Mouse (Mus musculus): ENCODE measurements around the gene Asb10. TPM values are rescaled to one million over a fixed set of nuclear protein-coding genes. Genes with fewer than 3 reads are reported as not detected.

Asb10 gene
- polyA plus RNA-seq, 1 experiment from 2014 or later, result 0.09 TPM

GRCm38 (mm10) chr5:24539571-24540296, 1.0 kb downstream of the Asb10 start:
- H3K36me3 ChIP-seq (ENCODE audit: control insufficient read depth, insufficient read depth), result no peaks in the 10 kb centered on the region
- no peak for ATAC-seq
- H3K4me2 ChIP-seq (ENCODE audit: low read length), result no peak overlapping the region
- no peak overlapping the region for H3K9ac ChIP-seq (replicated peaks; ENCODE audit: low read depth, low read length)
- no peak overlapping the region for H3K4me3 ChIP-seq (replicated peaks; ENCODE audit: low read length)
- 84% methylated on average over 22 of the region's 22 CpGs for WGBS
- no peaks in the 10 kb centered on the region for H3K9me3 ChIP-seq (ENCODE audit: control insufficient read depth, low read length)
- no peak overlapping the region for H3K27ac ChIP-seq (ENCODE audit: low read length)
- H3K4me1 ChIP-seq (replicated peaks; ENCODE audit: control insufficient read depth, insufficient read depth, low read length), result 0 out of 2 replicates have a peak, but pooled peaks cover 2% of the 10 kb centered on the region
- no peaks in the 10 kb centered on the region for H3K27me3 ChIP-seq (replicated peaks; ENCODE audit: control insufficient read depth, insufficient read depth, low read length)

- Histone ChIP-seq H3K9ac (replicated peaks; ENCODE audit: low read depth, low read length) (no peak overlapping the region), H3K4me1 (replicated peaks; ENCODE audit: control insufficient read depth, insufficient read depth, low read length) (0 out of 2 replicates have a peak, but pooled peaks cover 2% of the 10 kb centered on the region), H3K9me3 (ENCODE audit: control insufficient read depth, low read length) (no peaks in the 10 kb centered on the region), H3K4me2 (ENCODE audit: low read length) (no peak overlapping the region), H3K4me3 (replicated peaks; ENCODE audit: low read length) (no peak overlapping the region), H3K27me3 (replicated peaks; ENCODE audit: control insufficient read depth, insufficient read depth, low read length) (no peaks in the 10 kb centered on the region), H3K36me3 (ENCODE audit: control insufficient read depth, insufficient read depth) (no peaks in the 10 kb centered on the region), H3K27ac (ENCODE audit: low read length) (no peak overlapping the region)
- 64% methylated on average over 16 of the region's 16 CpGs for WGBS
- ATAC-seq, result no peak
Observed at GRCm38 (mm10) chr5:24537618-24538017, 3.2 kb downstream of the Asb10 start.

DNA sequence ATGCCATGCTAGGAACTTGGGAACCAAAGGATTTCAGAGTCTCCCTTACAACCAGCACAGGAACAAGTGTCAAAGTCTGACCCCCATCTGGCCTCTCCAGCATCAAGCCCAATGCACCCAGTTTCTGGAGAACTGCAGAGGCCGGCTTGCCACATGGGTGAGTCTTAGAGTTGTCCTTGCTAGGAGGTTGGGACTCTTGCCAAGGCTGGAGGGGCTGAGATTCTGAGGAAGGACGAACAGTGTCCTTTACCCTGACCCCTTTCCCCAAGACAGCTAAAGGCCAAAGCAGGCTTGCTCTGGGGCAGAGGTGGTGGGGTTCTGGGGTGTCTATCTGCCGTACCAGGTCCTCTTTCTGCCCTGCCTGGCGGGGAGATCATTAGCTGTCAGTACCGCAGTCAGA, 4.3 kb downstream of the Asb10 start:
- 0 out of 2 replicates have a peak, but pooled peaks cover 2% of the 10 kb centered on the region for H3K4me1 ChIP-seq (replicated peaks; ENCODE audit: control insufficient read depth, insufficient read depth, low read length)
- no peak overlapping the region for H3K27ac ChIP-seq (ENCODE audit: low read length)
- no peaks in the 10 kb centered on the region for H3K36me3 ChIP-seq (ENCODE audit: control insufficient read depth, insufficient read depth)
- H3K4me3 ChIP-seq (replicated peaks; ENCODE audit: low read length), result no peak overlapping the region
- H3K27me3 ChIP-seq (replicated peaks; ENCODE audit: control insufficient read depth, insufficient read depth, low read length), result no peaks in the 10 kb centered on the region
- WGBS, result 32% methylated on average over 5 of the region's 5 CpGs
- H3K9me3 ChIP-seq (ENCODE audit: control insufficient read depth, low read length), result no peaks in the 10 kb centered on the region
- H3K4me2 ChIP-seq (ENCODE audit: low read length), result no peak overlapping the region
- ATAC-seq, result no peak
- H3K9ac ChIP-seq (replicated peaks; ENCODE audit: low read depth, low read length), result no peak overlapping the region

GRCm38 (mm10) chr5:24535731-24536130, 5.0 kb downstream of the Asb10 start:
- H3K9me3 ChIP-seq (ENCODE audit: control insufficient read depth, low read length), result no peaks in the 10 kb centered on the region
- WGBS, result 67% methylated on average over 3 of the region's 3 CpGs
- H3K4me2 ChIP-seq (ENCODE audit: low read length), result no peak overlapping the region
- no peak for ATAC-seq
- no peak overlapping the region for H3K27ac ChIP-seq (ENCODE audit: low read length)
- H3K27me3 ChIP-seq (replicated peaks; ENCODE audit: control insufficient read depth, insufficient read depth, low read length), result no peaks in the 10 kb centered on the region
- H3K4me1 ChIP-seq (replicated peaks; ENCODE audit: control insufficient read depth, insufficient read depth, low read length), result 0 out of 2 replicates have a peak, but pooled peaks cover 2% of the 10 kb centered on the region
- H3K36me3 ChIP-seq (ENCODE audit: control insufficient read depth, insufficient read depth), result no peaks in the 10 kb centered on the region
- H3K4me3 ChIP-seq (replicated peaks; ENCODE audit: low read length), result no peak overlapping the region
- no peak overlapping the region for H3K9ac ChIP-seq (replicated peaks; ENCODE audit: low read depth, low read length)

DNA sequence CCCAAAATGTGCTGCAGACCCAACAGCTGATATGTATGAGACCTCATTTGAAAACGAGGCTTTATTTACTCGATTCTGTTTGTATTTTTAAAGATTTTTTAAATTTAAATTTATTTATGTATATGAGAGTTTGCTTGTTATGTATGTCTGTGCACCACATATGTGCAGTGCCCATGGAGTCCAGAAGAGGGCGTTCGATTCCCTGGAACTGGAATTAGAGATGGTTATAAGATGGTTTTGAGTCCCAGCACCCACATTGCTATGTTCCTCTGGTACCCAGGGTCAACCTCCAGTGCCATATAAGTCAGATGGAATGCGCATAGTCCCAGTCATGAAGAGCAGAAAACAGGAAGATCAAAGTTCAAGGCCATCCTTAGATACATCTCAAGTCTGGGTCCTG, 6.5 kb downstream of the Asb10 start:
- no peak overlapping the region for H3K4me3 ChIP-seq (replicated peaks; ENCODE audit: low read length)
- 50% methylated on average over 5 of the region's 5 CpGs for WGBS
- H3K4me2 ChIP-seq (ENCODE audit: low read length), result no peak overlapping the region
- H3K27ac ChIP-seq (ENCODE audit: low read length), result no peak overlapping the region
- no peaks in the 10 kb centered on the region for H3K9me3 ChIP-seq (ENCODE audit: control insufficient read depth, low read length)
- H3K36me3 ChIP-seq (ENCODE audit: control insufficient read depth, insufficient read depth), result no peaks in the 10 kb centered on the region
- H3K4me1 ChIP-seq (replicated peaks; ENCODE audit: control insufficient read depth, insufficient read depth, low read length), result 0 out of 2 replicates have a peak, but pooled peaks cover 2% of the 10 kb centered on the region
- ATAC-seq, result no peak
- no peak overlapping the region for H3K9ac ChIP-seq (replicated peaks; ENCODE audit: low read depth, low read length)
- peaks cover 5% of the 10 kb centered on the region; the same call in 1 of the 2 replicates for H3K27me3 ChIP-seq (replicated peaks; ENCODE audit: control insufficient read depth, insufficient read depth, low read length)

DNA sequence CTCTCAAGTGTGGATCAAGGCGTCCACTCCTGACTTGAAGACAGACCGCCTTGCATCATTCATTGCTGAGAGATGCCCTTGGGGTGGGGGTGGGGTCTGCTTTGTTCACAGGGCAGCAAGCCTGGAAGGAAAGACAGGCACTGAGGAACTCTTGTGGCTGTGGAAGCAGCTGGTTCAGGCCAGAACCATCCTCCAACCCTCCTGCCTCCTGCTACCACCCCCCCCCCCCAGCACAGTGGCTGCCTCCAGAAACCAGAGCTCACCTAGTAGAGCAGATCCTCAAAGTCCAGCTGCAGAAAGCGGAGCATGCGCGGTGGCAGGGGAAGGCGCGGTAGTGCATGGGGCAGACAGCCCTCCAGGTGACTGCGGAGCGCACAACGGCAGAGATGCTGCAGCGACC, 7.4 kb downstream of the Asb10 start:
- Histone ChIP-seq H3K9ac (replicated peaks; ENCODE audit: low read depth, low read length) (no peak overlapping the region), H3K4me3 (replicated peaks; ENCODE audit: low read length) (no peak overlapping the region), H3K9me3 (ENCODE audit: control insufficient read depth, low read length) (no peaks in the 10 kb centered on the region), H3K27ac (ENCODE audit: low read length) (no peak overlapping the region), H3K4me1 (replicated peaks; ENCODE audit: control insufficient read depth, insufficient read depth, low read length) (0 out of 2 replicates have a peak, but pooled peaks cover 2% of the 10 kb centered on the region), H3K36me3 (ENCODE audit: control insufficient read depth, insufficient read depth) (no peaks in the 10 kb centered on the region), H3K4me2 (ENCODE audit: low read length) (no peak overlapping the region), H3K27me3 (replicated peaks; ENCODE audit: control insufficient read depth, insufficient read depth, low read length) (peaks cover 11% of the 10 kb centered on the region)
- 56% methylated on average over 11 of the region's 11 CpGs for WGBS
- ATAC-seq, result no peak

- H3K9ac ChIP-seq (replicated peaks; ENCODE audit: low read depth, low read length), result no peak overlapping the region
- H3K27ac ChIP-seq (ENCODE audit: low read length), result no peak overlapping the region
- no peak overlapping the region for H3K4me3 ChIP-seq (replicated peaks; ENCODE audit: low read length)
- WGBS, result 19% methylated on average over 24 of the region's 24 CpGs
- H3K27me3 ChIP-seq (replicated peaks; ENCODE audit: control insufficient read depth, insufficient read depth, low read length), result peaks cover 28% of the 10 kb centered on the region
- H3K4me2 ChIP-seq (ENCODE audit: low read length), result no peak overlapping the region
- no peaks in the 10 kb centered on the region for H3K9me3 ChIP-seq (ENCODE audit: control insufficient read depth, low read length)
- H3K36me3 ChIP-seq (ENCODE audit: control insufficient read depth, insufficient read depth), result no peaks in the 10 kb centered on the region
- H3K4me1 ChIP-seq (replicated peaks; ENCODE audit: control insufficient read depth, insufficient read depth, low read length), result peaks cover 15% of the 10 kb centered on the region
- ATAC-seq, result peak; percentile 52
Observed at GRCm38 (mm10) chr5:24530042-24530689, 10.6 kb downstream of the Asb10 start.

- Histone ChIP-seq H3K4me1 (replicated peaks; ENCODE audit: control insufficient read depth, insufficient read depth, low read length) (peaks cover 15% of the 10 kb centered on the region), H3K4me3 (replicated peaks; ENCODE audit: low read length) (no peak overlapping the region), H3K27ac (ENCODE audit: low read length) (no peak overlapping the region), H3K36me3 (ENCODE audit: control insufficient read depth, insufficient read depth) (no peaks in the 10 kb centered on the region), H3K9ac (replicated peaks; ENCODE audit: low read depth, low read length) (no peak overlapping the region), H3K9me3 (ENCODE audit: control insufficient read depth, low read length) (no peaks in the 10 kb centered on the region), H3K27me3 (replicated peaks; ENCODE audit: control insufficient read depth, insufficient read depth, low read length) (peaks cover 49% of the 10 kb centered on the region), H3K4me2 (ENCODE audit: low read length) (no peak overlapping the region)
- no peak for ATAC-seq
- WGBS, result 14% methylated on average over 6 of the region's 6 CpGs
Observed at GRCm38 (mm10) chr5:24527780-24528179, 13.0 kb downstream of the Asb10 start.

DNA sequence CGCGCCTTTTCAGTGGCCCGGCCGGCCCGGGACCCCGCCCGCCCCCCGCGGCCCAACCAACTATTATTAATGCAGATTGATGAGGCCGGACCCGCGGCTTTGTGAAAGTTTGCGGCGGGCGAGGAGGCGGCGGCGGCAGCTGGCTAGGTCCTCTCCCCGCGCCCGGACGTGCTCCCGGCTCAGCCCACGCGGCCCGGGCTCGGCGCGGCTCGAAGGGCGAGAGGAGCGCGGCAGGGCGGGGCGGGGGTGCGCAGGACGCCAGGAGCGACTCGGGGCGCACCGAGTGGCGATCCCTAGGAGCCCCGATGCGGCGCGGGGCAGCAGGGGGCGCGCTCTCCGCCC, 13.9 kb downstream of the Asb10 start, which contains the start of gene Gbx1:
Gbx1 (minus strand) TSS at position 314 of the 342 bp plus-strand sequence.
- no peak within 1 kb of the TSS for H3K27ac ChIP-seq (ENCODE audit: low read length)
- peak within 1 kb of the TSS; percentile 43 for H3K9ac ChIP-seq (replicated peaks; ENCODE audit: low read depth, low read length)
- peaks cover 56% of the 10 kb centered on the region for H3K27me3 ChIP-seq (replicated peaks; ENCODE audit: control insufficient read depth, insufficient read depth, low read length)
- peaks cover 15% of the 10 kb centered on the region for H3K4me1 ChIP-seq (replicated peaks; ENCODE audit: control insufficient read depth, insufficient read depth, low read length)
- peak; percentile 17; the same call in 1 of the 2 replicates for ATAC-seq
- H3K36me3 ChIP-seq (ENCODE audit: control insufficient read depth, insufficient read depth), result no peaks in the 10 kb centered on the region
- peak within 1 kb of the TSS; percentile 82 for H3K4me2 ChIP-seq (ENCODE audit: low read length)
- no peaks in the 10 kb centered on the region for H3K9me3 ChIP-seq (ENCODE audit: control insufficient read depth, low read length)
- peak within 1 kb of the TSS; percentile 47 for H3K4me3 ChIP-seq (replicated peaks; ENCODE audit: low read length)
- WGBS, result under 1% methylated on average over 42 of the region's 49 CpGs

All from forebrain, embryonic 16.5 days (tissue).